Mouse (Mus musculus): ENCODE results near the gene Wbp2.
A peak's percentile ranks its signal among the peaks of the same experiment; 100 is the strongest.

Gene Wbp2

DNA sequence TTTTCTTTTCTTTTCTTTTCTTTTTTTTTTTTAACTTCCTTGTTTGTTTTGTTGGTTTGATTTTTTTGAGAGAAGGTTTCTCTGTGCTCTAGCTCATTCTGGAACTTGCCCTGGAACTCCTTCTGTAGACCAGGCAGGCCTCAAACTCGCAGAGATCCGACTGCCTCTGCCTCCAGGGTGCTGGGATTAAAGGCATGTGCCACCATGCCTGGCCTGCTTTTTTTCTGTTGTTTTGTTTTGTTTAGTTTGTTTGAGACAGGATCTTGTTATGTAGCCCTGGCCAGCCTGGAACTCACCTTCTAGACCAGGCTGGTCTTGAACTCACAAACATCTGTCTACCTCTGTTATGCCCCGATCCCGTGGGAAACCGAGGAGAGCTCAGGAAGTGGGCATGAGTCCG is 2.8 kb upstream of the Wbp2 start:
- DNase-seq (ENCODE audit: low spot score in 2 of 2), result no peak

GRCm38 (mm10) chr11:116088741-116089394 is 2.1 kb upstream of the Wbp2 start:
- no peak for DNase-seq (ENCODE audit: low spot score in 2 of 2)

GRCm38 (mm10) chr11:116088188-116088587 is 1.4 kb upstream of the Wbp2 start:
- DNase-seq (ENCODE audit: low spot score in 2 of 2), result no peak

- peak; percentile 59 to 89 for DNase-seq (ENCODE audit: low spot score in 2 of 2)
Observed at GRCm38 (mm10) chr11:116087194-116088130, 667 bp upstream of the Wbp2 start.

DNA sequence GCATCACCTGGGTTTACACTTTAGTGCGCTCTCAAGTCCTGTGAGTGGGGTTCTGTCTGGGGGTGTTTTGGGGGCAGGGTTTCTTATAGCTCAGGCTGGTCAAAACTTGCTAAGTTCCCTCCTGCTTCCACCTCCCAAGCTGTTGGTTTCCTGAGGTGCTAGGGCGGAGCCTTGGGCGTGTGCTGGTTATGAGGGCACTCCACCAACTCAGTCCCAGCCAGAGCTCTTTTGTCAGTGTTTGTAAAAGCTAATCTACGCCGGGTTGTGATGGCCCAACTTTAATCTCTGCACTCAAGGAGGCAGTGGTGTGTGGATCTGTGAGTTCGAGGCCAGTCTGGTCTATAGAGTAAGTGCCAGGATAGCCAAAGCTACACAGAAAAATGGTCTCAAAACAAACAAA is 2.6 kb downstream of the Wbp2 start:
- no peak for DNase-seq (ENCODE audit: low spot score in 2 of 2)

DNA sequence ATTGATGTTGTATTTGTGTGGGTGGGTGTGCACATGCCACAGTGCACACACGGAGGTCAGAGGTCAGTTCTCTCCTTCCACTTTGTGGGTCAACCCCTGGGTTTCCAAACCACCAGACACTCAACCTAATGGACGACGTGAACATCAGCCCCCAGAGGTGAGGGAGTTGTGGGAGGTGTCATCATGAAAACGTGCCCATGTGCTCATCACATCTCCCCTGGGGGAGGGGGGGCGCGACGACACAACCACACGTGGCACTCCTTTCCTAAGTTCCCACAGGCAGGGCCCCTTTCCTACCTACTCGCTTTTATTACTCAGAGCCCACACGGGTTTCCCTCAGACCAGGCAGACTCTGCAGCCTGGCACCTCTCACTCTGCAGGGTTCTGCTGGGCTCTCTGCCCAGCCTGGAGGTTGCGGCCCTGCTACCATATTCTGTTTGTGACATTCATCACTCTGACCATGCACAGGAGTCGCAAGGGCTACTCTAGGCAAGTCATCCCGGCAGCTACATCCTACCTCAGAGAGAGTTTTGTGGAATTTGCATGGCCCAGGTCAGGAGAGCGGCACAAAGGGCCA is 3.6 kb downstream of the Wbp2 start:
- no peak for DNase-seq (ENCODE audit: low spot score in 2 of 2)

DNA sequence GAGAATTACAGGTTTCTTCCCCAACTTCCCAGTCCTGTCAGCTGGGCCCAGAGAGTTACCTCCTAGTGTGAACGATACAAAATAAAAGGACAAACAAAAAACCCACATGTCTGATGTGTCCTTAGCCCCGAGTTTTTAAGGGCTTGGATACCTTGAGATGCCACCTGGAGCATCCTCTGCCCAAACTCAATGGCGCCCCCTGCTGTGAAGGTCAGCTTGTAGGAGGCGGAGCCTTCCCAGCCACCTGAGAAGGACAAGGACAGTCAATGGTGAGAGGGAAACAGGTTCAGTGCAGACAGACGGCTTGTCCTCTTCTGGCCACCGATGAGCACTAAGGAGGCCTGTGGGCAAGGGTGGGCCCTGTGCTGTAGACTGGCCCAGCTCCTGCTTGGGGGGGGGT is 5.7 kb downstream of the Wbp2 start:
- DNase-seq (ENCODE audit: low spot score in 2 of 2), result peak in 1 of 2 experiments; percentile 63

GRCm38 (mm10) chr11:116079511-116079910 is 7.3 kb downstream of the Wbp2 start:
- DNase-seq (ENCODE audit: low spot score in 2 of 2), result peak; percentile 77 to 89

- DNase-seq (ENCODE audit: low spot score in 2 of 2), result no peak
Observed at GRCm38 (mm10) chr11:116078676-116079320, 8.0 kb downstream of the Wbp2 start.

DNA sequence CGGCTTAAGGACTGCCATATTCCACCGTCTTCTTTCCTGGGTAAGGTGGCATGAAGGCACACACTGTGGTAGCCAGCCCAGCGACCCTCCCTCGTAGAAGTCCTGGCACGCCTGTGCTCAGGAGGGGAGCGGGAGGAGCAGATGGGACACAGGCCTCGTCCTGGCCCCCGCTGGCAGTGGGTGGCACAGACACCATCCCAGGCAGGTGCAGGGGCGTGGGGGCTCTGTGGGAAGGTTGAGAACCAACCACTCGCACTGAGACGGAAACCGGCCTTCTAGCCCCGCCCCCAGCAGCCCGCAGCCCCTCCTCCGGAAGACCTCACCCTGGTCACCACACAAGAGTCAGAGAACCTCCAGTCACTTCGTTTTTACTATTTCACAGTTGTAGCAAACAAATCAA is 8.6 kb downstream of the Wbp2 start:
- no peak for DNase-seq (ENCODE audit: low spot score in 2 of 2)

GRCm38 (mm10) chr11:116077446-116078204 is 9.2 kb downstream of the Wbp2 start, which contains the start of gene Unc13d:
TSS of gene Unc13d (minus strand) at chr11:116077961.
- no peak for DNase-seq (ENCODE audit: low spot score in 2 of 2)

DNA sequence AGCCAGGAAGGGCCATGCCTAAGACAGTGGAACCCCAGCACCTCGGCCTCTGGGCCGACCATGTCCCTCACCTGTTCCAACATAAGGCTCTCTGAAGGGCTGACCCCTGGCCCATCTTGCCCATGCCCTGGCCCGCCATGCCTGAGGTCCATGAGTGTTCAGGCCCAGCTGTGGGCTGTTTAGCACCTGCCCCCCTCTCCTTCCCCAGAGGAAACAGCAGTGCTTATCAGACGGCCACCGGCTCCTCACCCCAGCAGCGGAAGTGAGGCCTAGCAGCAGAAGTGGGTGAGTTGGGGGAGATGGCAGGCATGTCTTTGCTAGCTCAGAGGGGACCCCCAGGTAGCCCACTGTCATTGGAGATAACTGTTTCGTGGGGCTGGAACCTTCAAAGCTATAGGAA is 10.0 kb downstream of the Wbp2 start:
- DNase-seq (ENCODE audit: low spot score in 2 of 2), result no peak

DNA sequence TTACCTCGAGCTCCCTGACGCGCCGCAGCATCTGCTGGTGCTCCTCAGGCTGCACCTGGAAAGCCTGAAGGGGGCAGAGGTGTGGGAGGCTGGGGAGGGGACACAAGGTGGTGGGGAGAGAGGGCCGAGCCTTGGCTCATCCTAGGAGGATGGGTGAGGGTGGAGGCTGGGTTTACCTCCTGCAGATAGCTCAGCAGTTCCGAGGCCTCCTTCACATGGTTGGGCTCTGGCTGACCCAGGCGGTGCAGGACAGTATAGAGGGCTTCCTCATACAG is 10.6 kb downstream of the Wbp2 start:
- no peak for DNase-seq (ENCODE audit: low spot score in 2 of 2)

GRCm38 (mm10) chr11:116075539-116076265 is 11.1 kb downstream of the Wbp2 start:
- DNase-seq (ENCODE audit: low spot score in 2 of 2), result no peak

DNA sequence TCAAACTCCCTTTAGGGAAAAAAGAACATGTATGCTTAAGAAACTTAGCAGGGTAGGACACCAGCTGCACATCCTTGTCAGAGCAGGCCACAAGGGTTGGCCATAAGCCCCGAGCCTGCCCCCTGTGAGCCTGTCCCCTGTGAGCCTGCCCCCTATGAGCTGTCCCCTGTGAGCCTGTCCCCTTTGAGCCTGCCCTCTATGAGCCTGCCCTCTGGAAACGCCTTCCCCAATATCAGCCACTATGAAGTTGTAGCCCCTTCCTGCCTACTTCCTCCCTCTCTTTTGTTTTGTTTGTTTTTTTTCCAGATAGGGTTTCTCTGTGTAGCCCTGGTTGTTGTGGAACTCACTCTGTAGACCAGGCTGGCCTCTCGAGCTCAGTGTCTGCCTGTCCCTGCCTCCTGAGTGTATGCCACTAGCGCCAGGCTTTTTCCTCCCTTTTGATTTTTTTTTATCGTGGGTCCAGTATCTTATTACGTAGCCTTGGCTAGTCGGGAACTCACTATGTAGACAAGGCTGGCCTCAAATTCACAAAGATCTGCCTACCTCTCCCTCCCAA is 12.3 kb downstream of the Wbp2 start:
- no peak for DNase-seq (ENCODE audit: low spot score in 2 of 2)

GRCm38 (mm10) chr11:116072608-116073007 is 14.2 kb downstream of the Wbp2 start:
- no peak for DNase-seq (ENCODE audit: low spot score in 2 of 2)

GRCm38 (mm10) chr11:116071510-116071909 is 15.3 kb downstream of the Wbp2 start:
- DNase-seq (ENCODE audit: low spot score in 2 of 2), result no peak

- DNase-seq (ENCODE audit: low spot score in 2 of 2), result no peak
Observed at GRCm38 (mm10) chr11:116065345-116065744, 21.4 kb downstream of the Wbp2 start.

DNA sequence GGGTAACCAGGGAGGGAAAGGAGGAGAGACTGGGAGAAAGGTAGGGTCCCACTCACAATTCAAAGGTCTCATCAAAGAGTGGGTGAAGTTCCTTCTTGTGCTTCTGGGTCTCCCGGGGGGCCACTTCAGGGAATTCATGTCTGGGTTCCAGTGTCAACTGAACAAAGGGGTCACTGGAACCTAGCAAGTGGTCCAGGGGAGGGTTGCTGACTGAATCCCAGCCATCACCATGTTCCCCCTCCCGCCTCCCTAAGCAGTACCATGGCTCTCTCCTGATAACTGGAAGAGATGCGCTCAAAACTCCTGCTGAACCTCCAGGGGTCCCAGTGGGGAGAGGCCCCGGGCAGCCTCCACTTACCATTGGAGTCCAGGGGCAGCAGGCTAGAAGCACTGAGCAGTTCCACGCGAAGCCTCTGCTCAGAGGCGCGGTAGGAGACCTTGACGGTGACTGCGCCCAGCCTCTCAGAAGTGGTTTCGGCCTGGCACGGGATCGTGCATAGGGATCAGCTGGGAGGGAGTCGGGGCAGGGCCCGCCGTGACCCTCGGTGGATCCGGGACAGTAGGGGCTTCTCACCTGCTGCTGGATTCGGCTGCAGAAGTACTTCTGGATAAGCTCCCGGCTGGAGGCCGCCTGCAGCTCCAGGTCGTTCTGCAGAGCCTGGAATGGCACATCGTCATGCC is 22.5 kb downstream of the Wbp2 start:
- no peak for DNase-seq (ENCODE audit: low spot score in 2 of 2)

DNA sequence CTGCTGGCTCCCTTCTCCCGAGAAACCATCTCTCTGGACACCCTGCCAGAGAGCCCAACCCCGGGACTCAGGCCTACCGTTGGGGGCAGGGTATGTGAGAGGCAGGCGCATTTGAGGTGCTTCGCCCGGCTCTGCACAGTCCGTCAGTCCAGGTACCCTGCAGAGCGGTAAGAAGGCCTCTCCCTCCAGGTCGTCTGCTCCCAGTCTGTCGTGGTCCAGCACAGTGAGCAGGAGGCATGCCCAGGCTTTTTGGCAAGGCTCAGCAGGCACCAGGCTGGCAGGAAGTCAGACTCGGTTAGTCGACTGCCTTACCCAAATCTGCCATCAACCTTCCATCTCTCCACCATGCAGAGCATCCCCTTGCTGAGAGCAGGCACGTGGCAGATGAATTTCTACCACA is 23.2 kb downstream of the Wbp2 start:
- DNase-seq (ENCODE audit: low spot score in 2 of 2), result peak in 1 of 2 experiments; percentile 44
